Comparison of ENCODE assay signal across 18 mouse cellular contexts in genomic region chr8:85427026-85427425, GRCm38 (mm10). TPM values are rescaled to one million over a fixed set of nuclear protein-coding genes. Genes with fewer than 3 reads are reported as not detected.
DNase-seq lines count a peak whose midpoint lies in the region; ATAC-seq and TF ChIP-seq lines count a peak whose summit lies in the region.
"Had no signal": no experiment of that assay in that cellular context is flagged by ENCODE, and none has a peak within 500 bp of the region (broad histone marks: within the 10 kb centered on the region; RNA-seq: fewer than 3 reads in every experiment).

No protein-coding gene starts in this region.

- peak; percentile 16; the same call in 1 of the 2 replicates for TF ChIP-seq CTCF in stomach, postnatal 0 days (IDR thresholded peaks at IDR 0.05; ENCODE audit: low read depth)

- no peak overlapping the region for H3K4me3 ChIP-seq in heart, embryonic 10.5 days
- H3K4me3 ChIP-seq in limb, embryonic 12.5 days (replicated peaks), result no peak overlapping the region
- no peak overlapping the region for H3K4me3 ChIP-seq in limb, embryonic 10.5 days
- no peak overlapping the region for H3K4me3 ChIP-seq in stomach, postnatal 0 days (ENCODE audit: low read depth, low read length)
- H3K4me3 ChIP-seq: embryonic facial prominence, embryonic 12.5 days; forebrain, embryonic 10.5 days; kidney, embryonic 15.5 days; midbrain, embryonic 12.5 days; myocyte had no signal

- peak overlapping the region; percentile 72 for H3K27ac ChIP-seq in heart, embryonic 10.5 days
- 0 out of 2 replicates have a peak overlapping the region, but pooled peaks have one; percentile 9 for H3K27ac ChIP-seq in limb, embryonic 12.5 days
- H3K27ac ChIP-seq in limb, embryonic 10.5 days, result no peak overlapping the region
- H3K27ac ChIP-seq in stomach, postnatal 0 days (replicated peaks), result no peak overlapping the region
- H3K27ac ChIP-seq: embryonic facial prominence, embryonic 12.5 days; forebrain, embryonic 10.5 days; midbrain, embryonic 12.5 days had no signal

- TF ChIP-seq EP300 in stomach, postnatal 0 days (optimal IDR thresholded peaks at IDR 0.05), result no peak

- 49% methylated on average over 4 of the region's 4 CpGs for WGBS in heart, embryonic 10.5 days
- WGBS in limb, embryonic 12.5 days, result 85% methylated on average over 4 of the region's 4 CpGs
- 85% methylated on average over 4 of the region's 4 CpGs for WGBS in limb, embryonic 10.5 days
- WGBS in stomach, postnatal 0 days, result 44% methylated on average over 4 of the region's 4 CpGs

- no peak for DNase-seq in heart, embryonic 10.5 days (ENCODE audit: low spot score)
- no peak for DNase-seq in heart, adult 8-10 months (ENCODE audit: low spot score)
- DNase-seq in limb, embryonic 10.5 days (ENCODE audit: low spot score), result no peak
- peak; percentile 45 for DNase-seq in induced T-regulatory cell, adult 2 months (ENCODE audit: low read depth)
- no peak for DNase-seq in stomach, postnatal 0 days (ENCODE audit: low spot score)
- no peak for DNase-seq in urinary bladder, postnatal 25 days (ENCODE audit: low spot score)
- DNase-seq in urinary bladder, postnatal 4 days (ENCODE audit: low spot score in 2 of 2), result no peak
- DNase-seq: adrenal gland, postnatal 10 days; B cell, adult 2 months; cerebellum, adult 18-20 months; gastrocnemius, postnatal 25 days had no signal

- H3K4me2 ChIP-seq in limb, embryonic 12.5 days, result no peak overlapping the region
- no peak overlapping the region for H3K4me2 ChIP-seq in stomach, postnatal 0 days (replicated peaks; ENCODE audit: low read depth)
- H3K4me2 ChIP-seq: embryonic facial prominence, embryonic 12.5 days; kidney, embryonic 15.5 days; midbrain, embryonic 12.5 days had no signal

- no peak overlapping the region for H3K9ac ChIP-seq in limb, embryonic 12.5 days (replicated peaks)
- H3K9ac ChIP-seq in stomach, postnatal 0 days (ENCODE audit: low read length), result no peak overlapping the region
- H3K9ac ChIP-seq: embryonic facial prominence, embryonic 12.5 days; kidney, embryonic 15.5 days; midbrain, embryonic 12.5 days had no signal

- no peaks in the 10 kb centered on the region for H3K9me3 ChIP-seq in heart, embryonic 10.5 days
- H3K9me3 ChIP-seq in limb, embryonic 12.5 days, result no peaks in the 10 kb centered on the region
- no peaks in the 10 kb centered on the region for H3K9me3 ChIP-seq in limb, embryonic 10.5 days (replicated peaks)
- H3K9me3 ChIP-seq in stomach, postnatal 0 days (ENCODE audit: control insufficient read depth, low read length), result no peaks in the 10 kb centered on the region
- H3K9me3 ChIP-seq: embryonic facial prominence, embryonic 12.5 days; forebrain, embryonic 10.5 days; kidney, embryonic 15.5 days; midbrain, embryonic 12.5 days had no signal

- no peak for ATAC-seq in limb, embryonic 12.5 days (ENCODE audit: insufficient number of reproducible peaks, insufficient read depth, low FRiP score, low TSS enrichment, low read depth)
- ATAC-seq in stomach, postnatal 0 days (ENCODE audit: low FRiP score, low TSS enrichment), result no peak
- ATAC-seq: hindbrain, embryonic 16.5 days had no signal

- H3K4me1 ChIP-seq in heart, embryonic 10.5 days, result peaks cover 55% of the 10 kb centered on the region
- peaks cover 30% of the 10 kb centered on the region for H3K4me1 ChIP-seq in limb, embryonic 12.5 days (replicated peaks)
- H3K4me1 ChIP-seq in limb, embryonic 10.5 days, result peaks cover 17% of the 10 kb centered on the region
- no peaks in the 10 kb centered on the region for H3K4me1 ChIP-seq in stomach, postnatal 0 days (replicated peaks; ENCODE audit: control insufficient read depth, insufficient read depth)

- peaks cover 8% of the 10 kb centered on the region; the same call in 1 of the 2 replicates for H3K36me3 ChIP-seq in heart, embryonic 10.5 days
- H3K36me3 ChIP-seq in limb, embryonic 12.5 days, result peaks cover 9% of the 10 kb centered on the region; the same call in 1 of the 2 replicates
- peaks cover 24% of the 10 kb centered on the region for H3K36me3 ChIP-seq in limb, embryonic 10.5 days
- H3K36me3 ChIP-seq in stomach, postnatal 0 days (ENCODE audit: control insufficient read depth, insufficient read depth, low read length), result no peaks in the 10 kb centered on the region
- H3K36me3 ChIP-seq: midbrain, embryonic 12.5 days had no signal

- H3K27me3 ChIP-seq in heart, embryonic 10.5 days (ENCODE audit: insufficient read depth, poor library complexity, severe bottlenecking), result no peaks in the 10 kb centered on the region
- no peaks in the 10 kb centered on the region for H3K27me3 ChIP-seq in limb, embryonic 12.5 days
- H3K27me3 ChIP-seq in limb, embryonic 10.5 days (ENCODE audit: low read depth, poor library complexity, severe bottlenecking), result no peaks in the 10 kb centered on the region
- H3K27me3 ChIP-seq in stomach, postnatal 0 days (ENCODE audit: control insufficient read depth, insufficient read depth, low read length), result no peaks in the 10 kb centered on the region
- H3K27me3 ChIP-seq: embryonic facial prominence, embryonic 12.5 days; kidney, embryonic 15.5 days; midbrain, embryonic 12.5 days had no signal

RNA-seq across cellular contexts. Expression of gene 4921524J17Rik, which starts 5.6 kb away (rescaled TPM):
- polyA plus RNA-seq in heart, embryonic 10.5 days (2016; fragmentation: Nextera tagmentation; extraction: Ambion mirVana), result 61.0 and 64.9 TPM in 2 replicates
- 10 to 100 TPM; 13.9 to 17.5 (median 16.3) TPM for total RNA-seq in heart, adult 8-10 months (2022)
- polyA plus RNA-seq in limb, embryonic 12.5 days (2016; fragmentation: Nextera tagmentation; extraction: Ambion mirVana), result 53.5 TPM in 2 replicates
- 41.4 and 44.1 TPM in 2 replicates for polyA plus RNA-seq in limb, embryonic 10.5 days (2016; fragmentation: Nextera tagmentation; extraction: Ambion mirVana)
- 24.9 and 29.0 TPM in 2 replicates for polyA plus RNA-seq in stomach, postnatal 0 days (2015; fragmentation: Nextera tagmentation; extraction: Ambion mirVana)

RNA-seq across cellular contexts. Expression of gene Mylk3, which starts 40.9 kb away (rescaled TPM):
- 131 and 248 TPM in 2 replicates for polyA plus RNA-seq in heart, embryonic 10.5 days (2016; fragmentation: Nextera tagmentation; extraction: Ambion mirVana)
- 100 to 1,000 TPM; 470 to 539 (median 495) TPM for total RNA-seq in heart, adult 8-10 months (2022)
- polyA plus RNA-seq in limb, embryonic 12.5 days (2016; fragmentation: Nextera tagmentation; extraction: Ambion mirVana), result 2.2 and 2.4 TPM in 2 replicates
- 0.93 TPM in 2 replicates for polyA plus RNA-seq in limb, embryonic 10.5 days (2016; fragmentation: Nextera tagmentation; extraction: Ambion mirVana)
- polyA plus RNA-seq in stomach, postnatal 0 days (2015; fragmentation: Nextera tagmentation; extraction: Ambion mirVana), result 0.10 and 0.13 TPM in 2 replicates

Comparison
In these comparisons a context has a peak if more than half of its experiments do, and no peak if none do; other contexts are left out.
1. H3K27ac ChIP-seq: peak in heart, embryonic 10.5 days (single experiment) and limb, embryonic 12.5 days (single experiment); none in limb, embryonic 10.5 days (single experiment) and stomach, postnatal 0 days (single experiment).
2. RNA of gene Mylk3, which starts 40.9 kb away (polyA plus RNA-seq): 131 to 248 TPM in heart, embryonic 10.5 days; 2.2 to 2.4 TPM in limb, embryonic 12.5 days, 0.93 TPM in limb, embryonic 10.5 days and 0.10 to 0.13 TPM in stomach, postnatal 0 days; every median in the first group is over 10 times any median in the second.